Mouse (Mus musculus): ENCODE data around the gene Gm14851. TPM values are rescaled to one million over a fixed set of nuclear protein-coding genes. Genes with fewer than 3 reads are reported as not detected.
"Not testable (repeated sequence)": the region's sequence is repeated elsewhere in the genome, so short reads cannot be mapped to it uniquely, and the experiment has no call there.

Gene Gm14851
- polyA plus RNA-seq (2012; ENCODE audit: insufficient read depth, insufficient read length, missing spikeins), result not detected in 2 replicates

- not testable (repeated sequence) for H3K27ac ChIP-seq (replicated peaks; ENCODE audit: low read depth, low read length); H3K4me1 ChIP-seq (ENCODE audit: control insufficient read depth, insufficient read depth, insufficient read length, low read length); H3K4me3 ChIP-seq (ENCODE audit: insufficient read depth, low read depth, low read length)
Measured at GRCm38 (mm10) chr8:21095950-21096349, at the start of gene Gm14851. Gm14851 (minus strand) TSS chr8:21096050.

- not testable (repeated sequence) for H3K4me3 ChIP-seq (ENCODE audit: insufficient read depth, low read depth, low read length); H3K4me1 ChIP-seq (ENCODE audit: control insufficient read depth, insufficient read depth, insufficient read length, low read length); H3K27ac ChIP-seq (replicated peaks; ENCODE audit: low read depth, low read length)
Measured at GRCm38 (mm10) chr8:21134342-21134741, 38.5 kb upstream of the Gm14851 start, which contains the start of gene Defa30. Defa30 (plus strand) TSS chr8:21134642.

GRCm38 (mm10) chr8:21093106-21093505, 2.7 kb downstream of the Gm14851 start:
- no peak overlapping the region for H3K27ac ChIP-seq (replicated peaks; ENCODE audit: low read depth, low read length)
- H3K4me1 ChIP-seq (ENCODE audit: control insufficient read depth, insufficient read depth, insufficient read length, low read length), result no peaks in the 10 kb centered on the region
- no peak overlapping the region for H3K4me3 ChIP-seq (ENCODE audit: insufficient read depth, low read depth, low read length)

GRCm38 (mm10) chr8:21084142-21084541, 11.7 kb downstream of the Gm14851 start, which contains the start of gene Defa25:
Defa25 (plus strand) TSS chr8:21084442.
- H3K27ac ChIP-seq (replicated peaks; ENCODE audit: low read depth, low read length); H3K4me3 ChIP-seq (ENCODE audit: insufficient read depth, low read depth, low read length); H3K4me1 ChIP-seq (ENCODE audit: control insufficient read depth, insufficient read depth, insufficient read length, low read length): not testable (repeated sequence)

- not testable (repeated sequence) for H3K27ac ChIP-seq (replicated peaks; ENCODE audit: low read depth, low read length)
Measured at GRCm38 (mm10) chr8:21064738-21065137, 31.1 kb downstream of the Gm14851 start, which contains the start of gene Defa35. Defa35 (plus strand) TSS chr8:21065038.

GRCm38 (mm10) chr8:21054747-21055146, 41.1 kb downstream of the Gm14851 start, which contains the start of gene Defa23:
Defa23 (plus strand) TSS chr8:21055047.
- H3K4me1 ChIP-seq (ENCODE audit: control insufficient read depth, insufficient read depth, insufficient read length, low read length); H3K4me3 ChIP-seq (ENCODE audit: insufficient read depth, low read depth, low read length): not testable (repeated sequence)

More at GRCm38 (mm10) chr8:21064738-21065137, 31.1 kb downstream of the Gm14851 start, which contains the start of gene Defa35:
- H3K4me3 ChIP-seq (ENCODE audit: insufficient read depth, low read depth, low read length); H3K4me1 ChIP-seq (ENCODE audit: control insufficient read depth, insufficient read depth, insufficient read length, low read length): not testable (repeated sequence)

More at GRCm38 (mm10) chr8:21054747-21055146, 41.1 kb downstream of the Gm14851 start, which contains the start of gene Defa23:
- not testable (repeated sequence) for H3K27ac ChIP-seq (replicated peaks; ENCODE audit: low read depth, low read length)

Other genes with a start within 250 kb of the Gm14851 start
- gene Defb33, start 203.4 kb downstream of the Gm14851 start, polyA plus RNA-seq (2012; ENCODE audit: insufficient read depth, insufficient read length, missing spikeins), result not detected in 2 replicates
- not detected in 2 replicates for gene Gm15056, start 193.4 kb downstream of the Gm14851 start, polyA plus RNA-seq (2012; ENCODE audit: insufficient read depth, insufficient read length, missing spikeins)
- not detected in 2 replicates for gene Gm6040, start 174.0 kb downstream of the Gm14851 start, polyA plus RNA-seq (2012; ENCODE audit: insufficient read depth, insufficient read length, missing spikeins)
- not detected in 2 replicates for gene AY761185, start 151.3 kb downstream of the Gm14851 start, polyA plus RNA-seq (2012; ENCODE audit: insufficient read depth, insufficient read length, missing spikeins)
- gene Defa21, start 70.5 kb downstream of the Gm14851 start, polyA plus RNA-seq (2012; ENCODE audit: insufficient read depth, insufficient read length, missing spikeins), result not detected in 2 replicates
- gene Defa23, start 41.0 kb downstream of the Gm14851 start, polyA plus RNA-seq (2012; ENCODE audit: insufficient read depth, insufficient read length, missing spikeins), result not detected in 2 replicates
- not detected in 2 replicates for gene Defa35, start 31.0 kb downstream of the Gm14851 start, polyA plus RNA-seq (2012; ENCODE audit: insufficient read depth, insufficient read length, missing spikeins)
- not detected in 2 replicates for gene Defa25, start 11.6 kb downstream of the Gm14851 start, polyA plus RNA-seq (2012; ENCODE audit: insufficient read depth, insufficient read length, missing spikeins)
- not detected in 2 replicates for gene Defa30, start 38.6 kb upstream of the Gm14851 start, polyA plus RNA-seq (2012; ENCODE audit: insufficient read depth, insufficient read length, missing spikeins)
- not detected in 2 replicates for gene Defa22, start 66.2 kb upstream of the Gm14851 start, polyA plus RNA-seq (2012; ENCODE audit: insufficient read depth, insufficient read length, missing spikeins)
- gene Defa31, start 95.6 kb upstream of the Gm14851 start, polyA plus RNA-seq (2012; ENCODE audit: insufficient read depth, insufficient read length, missing spikeins), result not detected in 2 replicates
- gene Gm15293, start 105.5 kb upstream of the Gm14851 start, polyA plus RNA-seq (2012; ENCODE audit: insufficient read depth, insufficient read length, missing spikeins), result not detected in 2 replicates
- gene Gm15292, start 153.7 kb upstream of the Gm14851 start, polyA plus RNA-seq (2012; ENCODE audit: insufficient read depth, insufficient read length, missing spikeins), result not detected in 2 replicates
- gene Defa27, start 219.5 kb upstream of the Gm14851 start, polyA plus RNA-seq (2012; ENCODE audit: insufficient read depth, insufficient read length, missing spikeins), result not detected in 2 replicates
- gene Defa29, start 231.0 kb upstream of the Gm14851 start, polyA plus RNA-seq (2012; ENCODE audit: insufficient read depth, insufficient read length, missing spikeins), result not detected in 2 replicates

Data from brown adipose tissue, adult 24 weeks (tissue).